Mouse (Mus musculus) lung, embryonic 16.5 days (tissue): ENCODE data around the gene Arrb2. TPM values are rescaled to one million over a fixed set of nuclear protein-coding genes. Genes with fewer than 3 reads are reported as not detected.
"Not testable (repeated sequence)": the region's sequence is repeated elsewhere in the genome, so short reads cannot be mapped to it uniquely, and the experiment has no call there.

ENCODE experiments used
- ATAC-seq: fragments of 200-750 bp; cut with Nextera tagmentation; 2 replicates; pipeline ENCODE4 v1.8.0; 2017; ENCODE audit warnings: low read depth, mild to moderate bottlenecking, moderate library complexity
- H3K27ac ChIP-seq: fragments of 300-500 bp; sonication (generic); 2 replicates; pipeline ENCODE4 v1.5.1; 2014; ENCODE audit warnings: mild to moderate bottlenecking, control low read depth, low read length
- H3K27me3 ChIP-seq: fragments of 300-500 bp; sonication (generic); 2 replicates; pipeline ENCODE4 v1.6.1; 2014; ENCODE audit warnings: low read depth, low read length, mixed read lengths; ENCODE audit not compliant: control insufficient read depth, insufficient read depth
- H3K36me3 ChIP-seq: fragments of 300-500 bp; sonication (generic); 2 replicates; pipeline ENCODE4 v1.6.1; 2014; ENCODE audit warnings: low read length; ENCODE audit not compliant: control insufficient read depth, insufficient read depth
- H3K4me1 ChIP-seq: fragments of 300-500 bp; sonication (generic); replicated peaks from 2 replicates; pipeline ENCODE4 v1.6.1; 2014; ENCODE audit warnings: low read length, mixed read lengths; ENCODE audit not compliant: control insufficient read depth, insufficient read depth
- H3K4me2 ChIP-seq: fragments of 300-500 bp; sonication (generic); 2 replicates; pipeline ENCODE4 v1.6.1; 2014; ENCODE audit warnings: low read depth, low read length, control low read depth
- H3K4me3 ChIP-seq: fragments of 300-500 bp; sonication (generic); 2 replicates; pipeline ENCODE4 v1.5.1; 2014; ENCODE audit warnings: mild to moderate bottlenecking, low read length, control low read depth
- H3K9ac ChIP-seq: fragments of 300-500 bp; sonication (generic); 2 replicates; pipeline ENCODE4 v1.6.1; 2014; ENCODE audit warnings: low read length, control low read depth
- H3K9me3 ChIP-seq: fragments of 300-500 bp; sonication (generic); 2 replicates; pipeline ENCODE4 v1.6.1; 2016; ENCODE audit warnings: low read length; ENCODE audit not compliant: control insufficient read depth
- WGBS: fragments of 180-500 bp; shearing (Covaris S2); extraction: QIAGEN DNeasy Blood & Tissue Kit; methylation state at CpG from one replicate; pipeline ENCODE4 v1.1.7; 2014; 5-methylcytosine and 5-hydroxymethylcytosine counted together
- polyA plus RNA-seq: library from polyadenylated mRNA; unstranded; fragments of >200 nt; fragmentation: Nextera tagmentation; extraction: Ambion mirVana; gene quantifications from 2 replicates; pipeline ENCODE4 v1.2.1, GENCODE M21; 2015

The Arrb2 gene
- polyA plus RNA-seq, 1 experiment from 2014 or later = 15.0 TPM

- no peaks in the 10 kb centered on the region for H3K9me3 ChIP-seq
- no peak overlapping the region for H3K4me3 ChIP-seq
- H3K9ac ChIP-seq = no peak overlapping the region
- H3K4me1 ChIP-seq = no peaks in the 10 kb centered on the region
- no peaks in the 10 kb centered on the region for H3K36me3 ChIP-seq
- H3K27ac ChIP-seq = no peak overlapping the region
- no peak for ATAC-seq
- no peaks in the 10 kb centered on the region for H3K27me3 ChIP-seq
- 56% methylated on average over 4 of the region's 4 CpGs for WGBS
- H3K4me2 ChIP-seq = no peak overlapping the region
Observed at GRCm38 (mm10) chr11:70418199-70418598, 14.2 kb upstream of the Arrb2 start.

GRCm38 (mm10) chr11:70419486-70419885 is 12.9 kb upstream of the Arrb2 start:
- Histone ChIP-seq H3K36me3 (no peaks in the 10 kb centered on the region), H3K4me1 (no peaks in the 10 kb centered on the region), H3K9me3 (no peaks in the 10 kb centered on the region), H3K27ac (no peak overlapping the region), H3K9ac (no peak overlapping the region), H3K4me2 (no peak overlapping the region), H3K4me3 (no peak overlapping the region), H3K27me3 (no peaks in the 10 kb centered on the region)
- ATAC-seq = no peak
- WGBS = 21% methylated on average over 5 of the region's 5 CpGs

GRCm38 (mm10) chr11:70426598-70426997 is 5.8 kb upstream of the Arrb2 start:
- H3K4me1 ChIP-seq, H3K4me3 ChIP-seq, H3K9ac ChIP-seq, H3K27ac ChIP-seq, H3K9me3 ChIP-seq, H3K4me2 ChIP-seq, H3K27me3 ChIP-seq, ATAC-seq, H3K36me3 ChIP-seq: not testable (repeated sequence)
- WGBS = 71% methylated on average over 6 of the region's 6 CpGs

GRCm38 (mm10) chr11:70431574-70431973 is 861 bp upstream of the Arrb2 start:
- H3K9ac ChIP-seq = peak overlapping the region; percentile 59
- WGBS = 27% methylated on average over 5 of the region's 5 CpGs

GRCm38 (mm10) chr11:70432895-70433568 is 597 bp downstream of the Arrb2 start:
- peak; percentile 26 for ATAC-seq

More at GRCm38 (mm10) chr11:70431574-70431973, 861 bp upstream of the Arrb2 start:
- H3K4me1 ChIP-seq = peaks cover 14% of the 10 kb centered on the region
- H3K9me3 ChIP-seq = no peaks in the 10 kb centered on the region
- ATAC-seq = no peak
- H3K36me3 ChIP-seq = no peaks in the 10 kb centered on the region; the same call in 1 of the 2 replicates
- peak overlapping the region; percentile 86 for H3K4me3 ChIP-seq
- H3K4me2 ChIP-seq = peak overlapping the region; percentile 89
- H3K27me3 ChIP-seq = no peaks in the 10 kb centered on the region
- H3K27ac ChIP-seq = no peak overlapping the region; the same call in 1 of the 2 replicates

GRCm38 (mm10) chr11:70433569-70433943 is 1.1 kb downstream of the Arrb2 start:
- peak overlapping the region; percentile 86 for H3K4me3 ChIP-seq
- H3K27ac ChIP-seq = no peak overlapping the region
- peaks cover 7% of the 10 kb centered on the region for H3K36me3 ChIP-seq
- no peaks in the 10 kb centered on the region for H3K27me3 ChIP-seq
- ATAC-seq = no peak
- 50% methylated on average over 1 of the region's 1 CpGs for WGBS
- H3K9me3 ChIP-seq = no peaks in the 10 kb centered on the region
- H3K9ac ChIP-seq = peak overlapping the region; percentile 88; the same call in 1 of the 2 replicates
- H3K4me1 ChIP-seq = peaks cover 14% of the 10 kb centered on the region
- peak overlapping the region; percentile 89 for H3K4me2 ChIP-seq

More at GRCm38 (mm10) chr11:70432895-70433568, 597 bp downstream of the Arrb2 start:
- Histone ChIP-seq H3K9ac (peak overlapping the region; percentile 88), H3K4me2 (peak overlapping the region; percentile 89), H3K27me3 (no peaks in the 10 kb centered on the region), H3K36me3 (peaks cover 6% of the 10 kb centered on the region), H3K4me1 (peaks cover 14% of the 10 kb centered on the region), H3K27ac (peak overlapping the region; percentile 86; the same call in 1 of the 2 replicates), H3K9me3 (no peaks in the 10 kb centered on the region), H3K4me3 (peak overlapping the region; percentile 86)
- 6% methylated on average over 15 of the region's 15 CpGs for WGBS

- Histone ChIP-seq H3K4me1 (peaks cover 14% of the 10 kb centered on the region), H3K27me3 (no peaks in the 10 kb centered on the region), H3K4me2 (peak overlapping the region; percentile 89; the same call in 1 of the 2 replicates), H3K4me3 (peak overlapping the region; percentile 86; the same call in 1 of the 2 replicates), H3K36me3 (peaks cover 7% of the 10 kb centered on the region), H3K9ac (no peak overlapping the region), H3K9me3 (no peaks in the 10 kb centered on the region), H3K27ac (no peak overlapping the region)
- 89% methylated on average over 3 of the region's 3 CpGs for WGBS
- no peak for ATAC-seq
Observed at GRCm38 (mm10) chr11:70433951-70434350, 1.5 kb downstream of the Arrb2 start.

GRCm38 (mm10) chr11:70435476-70435875 is 3.0 kb downstream of the Arrb2 start:
- 66% methylated on average over 5 of the region's 5 CpGs for WGBS
- H3K36me3 ChIP-seq = peaks cover 13% of the 10 kb centered on the region
- ATAC-seq = no peak
- H3K4me1 ChIP-seq = peaks cover 14% of the 10 kb centered on the region
- no peak overlapping the region for H3K4me2 ChIP-seq
- H3K9me3 ChIP-seq = no peaks in the 10 kb centered on the region
- H3K4me3 ChIP-seq = no peak overlapping the region
- H3K27me3 ChIP-seq = no peaks in the 10 kb centered on the region
- H3K27ac ChIP-seq = no peak overlapping the region
- H3K9ac ChIP-seq = no peak overlapping the region

GRCm38 (mm10) chr11:70437426-70437825 is 5.0 kb downstream of the Arrb2 start:
- Histone ChIP-seq H3K4me1 (peaks cover 12% of the 10 kb centered on the region), H3K4me2 (no peak overlapping the region), H3K4me3 (no peak overlapping the region), H3K9me3 (no peaks in the 10 kb centered on the region), H3K27me3 (no peaks in the 10 kb centered on the region), H3K36me3 (peaks cover 13% of the 10 kb centered on the region), H3K27ac (no peak overlapping the region), H3K9ac (no peak overlapping the region)
- ATAC-seq = no peak
- 71% methylated on average over 6 of the region's 6 CpGs for WGBS
